Mouse (Mus musculus) lung, embryonic 16.5 days (tissue): ENCODE data around the gene Abca3. TPM values are rescaled to one million over a fixed set of nuclear protein-coding genes. Genes with fewer than 3 reads are reported as not detected.

Experiments used
- ATAC-seq: fragments of 200-750 bp; cut with Nextera tagmentation; 2 replicates; pipeline ENCODE4 v1.8.0; 2017; ENCODE audit warnings: low read depth, mild to moderate bottlenecking, moderate library complexity
- H3K27ac ChIP-seq: fragments of 300-500 bp; sonication (generic); 2 replicates; pipeline ENCODE4 v1.5.1; 2014; ENCODE audit warnings: mild to moderate bottlenecking, control low read depth, low read length
- H3K27me3 ChIP-seq: fragments of 300-500 bp; sonication (generic); 2 replicates; pipeline ENCODE4 v1.6.1; 2014; ENCODE audit warnings: low read depth, low read length, mixed read lengths; ENCODE audit not compliant: control insufficient read depth, insufficient read depth
- H3K36me3 ChIP-seq: fragments of 300-500 bp; sonication (generic); 2 replicates; pipeline ENCODE4 v1.6.1; 2014; ENCODE audit warnings: low read length; ENCODE audit not compliant: control insufficient read depth, insufficient read depth
- H3K4me1 ChIP-seq: fragments of 300-500 bp; sonication (generic); replicated peaks from 2 replicates; pipeline ENCODE4 v1.6.1; 2014; ENCODE audit warnings: low read length, mixed read lengths; ENCODE audit not compliant: control insufficient read depth, insufficient read depth
- H3K4me2 ChIP-seq: fragments of 300-500 bp; sonication (generic); 2 replicates; pipeline ENCODE4 v1.6.1; 2014; ENCODE audit warnings: low read depth, low read length, control low read depth
- H3K4me3 ChIP-seq: fragments of 300-500 bp; sonication (generic); 2 replicates; pipeline ENCODE4 v1.5.1; 2014; ENCODE audit warnings: mild to moderate bottlenecking, low read length, control low read depth
- H3K9ac ChIP-seq: fragments of 300-500 bp; sonication (generic); 2 replicates; pipeline ENCODE4 v1.6.1; 2014; ENCODE audit warnings: low read length, control low read depth
- H3K9me3 ChIP-seq: fragments of 300-500 bp; sonication (generic); 2 replicates; pipeline ENCODE4 v1.6.1; 2016; ENCODE audit warnings: low read length; ENCODE audit not compliant: control insufficient read depth
- WGBS: fragments of 180-500 bp; shearing (Covaris S2); extraction: QIAGEN DNeasy Blood & Tissue Kit; methylation state at CpG from one replicate; pipeline ENCODE4 v1.1.7; 2014; 5-methylcytosine and 5-hydroxymethylcytosine counted together
- polyA plus RNA-seq: library from polyadenylated mRNA; unstranded; fragments of >200 nt; fragmentation: Nextera tagmentation; extraction: Ambion mirVana; gene quantifications from 2 replicates; pipeline ENCODE4 v1.2.1, GENCODE M21; 2015

The Abca3 gene
- polyA plus RNA-seq, 1 experiment from 2014 or later, result 40.8 TPM

- H3K4me3 ChIP-seq, result no peak overlapping the region
- H3K9ac ChIP-seq, result no peak overlapping the region
- H3K9me3 ChIP-seq, result no peaks in the 10 kb centered on the region
- H3K36me3 ChIP-seq, result peaks cover 7% of the 10 kb centered on the region
- peak overlapping the region; percentile 69 for H3K27ac ChIP-seq
- H3K4me2 ChIP-seq, result no peak overlapping the region
- 35% methylated on average over 13 of the region's 13 CpGs for WGBS
- peaks cover 19% of the 10 kb centered on the region for H3K4me1 ChIP-seq
- no peaks in the 10 kb centered on the region for H3K27me3 ChIP-seq
- peak; percentile 89 for ATAC-seq
Measured at GRCm38 (mm10) chr17:24365863-24366262, 14.1 kb downstream of the Abca3 start.

- H3K4me3 ChIP-seq, result no peak overlapping the region
- H3K4me2 ChIP-seq, result no peak overlapping the region
- H3K9ac ChIP-seq, result no peak overlapping the region
- peak; percentile 66 for ATAC-seq
- H3K27me3 ChIP-seq, result no peaks in the 10 kb centered on the region
- no peaks in the 10 kb centered on the region for H3K9me3 ChIP-seq
- peaks cover 5% of the 10 kb centered on the region for H3K36me3 ChIP-seq
- H3K27ac ChIP-seq, result no peak overlapping the region
- WGBS, result 60% methylated on average over 4 of the region's 5 CpGs
- no peaks in the 10 kb centered on the region for H3K4me1 ChIP-seq
Measured at GRCm38 (mm10) chr17:24375094-24375712, 23.5 kb downstream of the Abca3 start.

GRCm38 (mm10) chr17:24375886-24376285, 24.1 kb downstream of the Abca3 start:
- no peak for ATAC-seq
- 88% methylated on average over 6 of the region's 6 CpGs for WGBS
- no peaks in the 10 kb centered on the region for H3K4me1 ChIP-seq

GRCm38 (mm10) chr17:24378496-24378895, 26.7 kb downstream of the Abca3 start:
- Histone ChIP-seq H3K36me3 (peaks cover 5% of the 10 kb centered on the region), H3K9me3 (no peaks in the 10 kb centered on the region), H3K4me1 (no peaks in the 10 kb centered on the region), H3K4me3 (no peak overlapping the region), H3K27me3 (no peaks in the 10 kb centered on the region), H3K27ac (no peak overlapping the region), H3K9ac (no peak overlapping the region), H3K4me2 (no peak overlapping the region)
- no peak for ATAC-seq
- 61% methylated on average over 2 of the region's 2 CpGs for WGBS

More at GRCm38 (mm10) chr17:24375886-24376285, 24.1 kb downstream of the Abca3 start:
- Histone ChIP-seq H3K4me3 (no peak overlapping the region), H3K9ac (no peak overlapping the region), H3K9me3 (no peaks in the 10 kb centered on the region), H3K4me2 (no peak overlapping the region), H3K27ac (no peak overlapping the region), H3K36me3 (peaks cover 5% of the 10 kb centered on the region), H3K27me3 (no peaks in the 10 kb centered on the region)

- H3K27me3 ChIP-seq, result no peaks in the 10 kb centered on the region
- no peak overlapping the region for H3K27ac ChIP-seq
- H3K9me3 ChIP-seq, result no peaks in the 10 kb centered on the region
- H3K4me2 ChIP-seq, result no peak overlapping the region
- H3K4me1 ChIP-seq, result no peaks in the 10 kb centered on the region; the same call in 1 of the 2 replicates
- no peak overlapping the region for H3K4me3 ChIP-seq
- WGBS, result 47% methylated on average over 8 of the region's 8 CpGs
- peak; percentile 72 for ATAC-seq
- peaks cover 8% of the 10 kb centered on the region for H3K36me3 ChIP-seq
- H3K9ac ChIP-seq, result no peak overlapping the region
Measured at GRCm38 (mm10) chr17:24383789-24384188, 32.0 kb downstream of the Abca3 start.

GRCm38 (mm10) chr17:24388711-24389110, 37.0 kb downstream of the Abca3 start:
- 65% methylated on average over 5 of the region's 5 CpGs for WGBS
- no peak for ATAC-seq
- Histone ChIP-seq H3K4me1 (no peaks in the 10 kb centered on the region; the same call in 1 of the 2 replicates), H3K27ac (no peak overlapping the region), H3K4me2 (no peak overlapping the region), H3K36me3 (peaks cover 11% of the 10 kb centered on the region), H3K27me3 (no peaks in the 10 kb centered on the region), H3K4me3 (no peak overlapping the region), H3K9me3 (no peaks in the 10 kb centered on the region), H3K9ac (no peak overlapping the region)

- H3K4me3 ChIP-seq, result no peak overlapping the region
- WGBS, result 3% methylated on average over 2 of the region's 2 CpGs
- no peaks in the 10 kb centered on the region for H3K27me3 ChIP-seq
- H3K4me1 ChIP-seq, result no peaks in the 10 kb centered on the region
- H3K4me2 ChIP-seq, result no peak overlapping the region
- peaks cover 11% of the 10 kb centered on the region; the same call in 1 of the 2 replicates for H3K36me3 ChIP-seq
- no peak overlapping the region for H3K27ac ChIP-seq
- no peaks in the 10 kb centered on the region for H3K9me3 ChIP-seq
- no peak overlapping the region for H3K9ac ChIP-seq
- peak; percentile 31; the same call in 1 of the 2 replicates for ATAC-seq
Measured at GRCm38 (mm10) chr17:24389865-24390264, 38.1 kb downstream of the Abca3 start.

- no peaks in the 10 kb centered on the region for H3K9me3 ChIP-seq
- H3K4me1 ChIP-seq, result no peaks in the 10 kb centered on the region
- 70% methylated on average over 8 of the region's 8 CpGs for WGBS
- no peak overlapping the region for H3K4me3 ChIP-seq
- H3K4me2 ChIP-seq, result no peak overlapping the region
- no peak overlapping the region for H3K9ac ChIP-seq
- peaks cover 9% of the 10 kb centered on the region; the same call in 1 of the 2 replicates for H3K36me3 ChIP-seq
- H3K27ac ChIP-seq, result no peak overlapping the region
- H3K27me3 ChIP-seq, result no peaks in the 10 kb centered on the region
- no peak for ATAC-seq
Measured at GRCm38 (mm10) chr17:24391149-24391548, 39.4 kb downstream of the Abca3 start.

GRCm38 (mm10) chr17:24393527-24393926, 41.8 kb downstream of the Abca3 start:
- Histone ChIP-seq H3K9ac (no peak overlapping the region), H3K9me3 (no peaks in the 10 kb centered on the region), H3K4me2 (no peak overlapping the region), H3K36me3 (peaks cover 3% of the 10 kb centered on the region; the same call in 1 of the 2 replicates), H3K4me3 (no peak overlapping the region), H3K4me1 (no peaks in the 10 kb centered on the region), H3K27me3 (no peaks in the 10 kb centered on the region), H3K27ac (no peak overlapping the region)
- 29% methylated on average over 4 of the region's 4 CpGs for WGBS
- peak; percentile 59; the same call in 1 of the 2 replicates for ATAC-seq
